Mouse (Mus musculus) midbrain, postnatal 0 days (tissue): Measurements from ENCODE around the gene Ldlrad3. TPM values are rescaled to one million over a fixed set of nuclear protein-coding genes. Genes with fewer than 3 reads are reported as not detected.

Experiments used
- ATAC-seq: fragments of 200-750 bp; cut with Nextera tagmentation; 2 replicates; pipeline ENCODE4 v1.8.0; 2017; ENCODE audit warnings: moderate number of reproducible peaks, mild to moderate bottlenecking, moderate TSS enrichment, moderate library complexity; ENCODE audit not compliant: low FRiP score
- DNase-seq: peaks from one replicate; pipeline ENCODE4 v3.0.0-alpha.2; 2015; ENCODE audit warnings: low spot score
- H3K27ac ChIP-seq: fragments of 300-500 bp; sonication (generic); 2 replicates; pipeline ENCODE4 v1.5.1; 2014; ENCODE audit warnings: low read depth, mild to moderate bottlenecking, low read length, mixed read lengths
- H3K27me3 ChIP-seq: fragments of 300-500 bp; sonication (generic); 2 replicates; pipeline ENCODE4 v1.6.1; 2014; ENCODE audit warnings: low read length, control low read depth, mixed read lengths; ENCODE audit not compliant: insufficient read depth
- H3K36me3 ChIP-seq: fragments of 300-500 bp; sonication (generic); 2 replicates; pipeline ENCODE4 v1.6.1; 2014; ENCODE audit warnings: low read length, control low read depth, mixed read lengths; ENCODE audit not compliant: insufficient read depth
- H3K4me1 ChIP-seq: fragments of 300-500 bp; sonication (generic); 2 replicates; pipeline ENCODE4 v1.6.1; 2014; ENCODE audit warnings: mild to moderate bottlenecking, control low read depth, antibody characterized with exemption, low read length, mixed read lengths; ENCODE audit not compliant: insufficient read depth
- H3K4me2 ChIP-seq: fragments of 300-500 bp; sonication (generic); 2 replicates; pipeline ENCODE4 v1.6.1; 2014; ENCODE audit warnings: low read depth, mild to moderate bottlenecking, low read length, mixed read lengths; ENCODE audit not compliant: poor library complexity, severe bottlenecking
- H3K4me3 ChIP-seq: fragments of 300-500 bp; sonication (generic); 2 replicates; pipeline ENCODE4 v1.5.1; 2014; ENCODE audit warnings: low read depth, mild to moderate bottlenecking, low read length, moderate library complexity
- H3K9ac ChIP-seq: fragments of 300-500 bp; sonication (generic); replicated peaks from 2 replicates; pipeline ENCODE4 v1.6.1; 2014; ENCODE audit warnings: mild to moderate bottlenecking, low read length, moderate library complexity, mixed read lengths; ENCODE audit not compliant: poor library complexity, severe bottlenecking
- H3K9me3 ChIP-seq: fragments of 300-500 bp; sonication (generic); 2 replicates; pipeline ENCODE4 v1.6.1; 2016; ENCODE audit warnings: low read length, control low read depth
- CTCF ChIP-seq: IDR thresholded peaks from 2 replicates; pipeline ENCODE4 v1.5.1; 2016; ENCODE audit warnings: antibody characterized with exemption, mild to moderate bottlenecking
- WGBS: fragments of 180-500 bp; shearing (Covaris S2); extraction: QIAGEN DNeasy Blood & Tissue Kit; methylation state at CpG from one replicate; pipeline ENCODE4 v1.1.7; 2014; 5-methylcytosine and 5-hydroxymethylcytosine counted together
- polyA plus RNA-seq: library from polyadenylated mRNA; unstranded; fragments of >200 nt; fragmentation: Nextera tagmentation; extraction: Ambion mirVana; gene quantifications from 2 replicates; pipeline ENCODE4 v1.2.1, GENCODE M21; 2015
- total RNA-seq: library from RNA; depleted of rRNA; stranded (reverse); fragments of >200 nt; gene quantifications from 2 replicates; pipeline ENCODE4 v1.2.3, GENCODE M21; 2014

The Ldlrad3 gene
- total and polyA plus RNA-seq, 2 experiments from 2014 or later: 18.4 to 25.0 TPM

DNA sequence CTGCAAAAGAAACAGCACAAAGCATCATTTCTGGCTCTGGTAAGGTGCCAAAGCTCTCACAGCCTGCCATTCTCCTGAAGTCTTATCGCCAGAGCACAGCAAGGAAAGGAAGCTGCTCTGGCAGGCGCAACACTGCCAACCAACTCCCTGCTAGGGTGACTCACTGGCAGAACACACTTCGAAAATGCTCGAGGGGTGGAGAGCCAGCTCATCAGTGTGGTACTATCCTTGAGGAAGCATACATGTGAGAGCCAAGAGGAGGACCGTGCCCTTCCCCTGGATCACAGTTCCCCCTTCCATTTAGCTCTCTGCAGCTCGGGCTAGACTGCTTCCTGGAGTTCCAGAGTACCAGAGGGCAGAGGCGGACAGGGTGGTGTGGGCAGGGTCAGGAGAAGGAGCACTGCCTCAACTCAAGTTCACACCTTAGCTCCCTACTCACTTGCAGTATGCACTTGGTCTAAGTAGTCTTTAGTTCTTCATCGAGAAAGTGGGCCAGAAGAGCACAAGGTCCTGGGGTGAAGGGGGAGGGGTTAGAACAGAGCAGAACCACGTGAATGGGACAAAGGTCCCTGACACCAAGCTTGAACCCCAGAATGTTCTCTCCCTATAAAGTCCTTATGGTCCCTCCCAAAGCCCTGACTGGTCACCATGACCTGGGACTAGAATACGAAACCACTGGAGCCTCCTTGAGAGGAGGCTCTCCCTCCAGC lies 133.1 kb downstream of the Ldlrad3 start:
- no peak overlapping the region for H3K27ac ChIP-seq
- peak; percentile 44 for ATAC-seq

DNA sequence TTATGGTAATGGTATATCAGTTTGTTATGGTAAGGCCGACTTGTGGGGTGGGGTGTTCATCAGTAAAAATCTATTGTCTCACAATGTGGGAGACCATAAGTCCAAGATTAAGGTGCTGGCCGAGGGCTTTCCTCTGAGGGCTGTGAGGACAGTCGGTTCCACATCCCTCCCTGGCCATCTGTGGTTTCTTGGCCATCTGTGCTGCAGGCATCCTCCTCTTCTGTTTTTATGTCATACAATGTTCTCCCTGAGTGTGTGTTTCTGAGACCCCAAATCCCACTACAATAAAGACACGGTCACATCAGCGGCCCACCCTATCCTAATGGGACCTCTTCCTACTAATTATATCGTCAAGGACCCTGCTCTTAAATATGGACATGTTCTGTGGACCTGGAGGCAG lies 133.8 kb downstream of the Ldlrad3 start:
- TF ChIP-seq CTCF: no peak
- Histone ChIP-seq H3K4me2 (no peak overlapping the region), H3K27me3 (no peaks in the 10 kb centered on the region), H3K9me3 (no peaks in the 10 kb centered on the region), H3K4me1 (0 out of 2 replicates have a peak, but pooled peaks cover 2% of the 10 kb centered on the region), H3K9ac (no peak overlapping the region), H3K4me3 (no peak overlapping the region), H3K36me3 (no peaks in the 10 kb centered on the region), H3K27ac (no peak overlapping the region)
- no peak for DNase-seq
- 79% methylated on average over 6 of the region's 6 CpGs for WGBS
- ATAC-seq: no peak

More for the DNA sequence above, 133.1 kb downstream of the Ldlrad3 start:
- Histone ChIP-seq H3K4me1 (0 out of 2 replicates have a peak, but pooled peaks cover 2% of the 10 kb centered on the region), H3K9ac (no peak overlapping the region), H3K4me2 (no peak overlapping the region), H3K9me3 (no peaks in the 10 kb centered on the region), H3K36me3 (no peaks in the 10 kb centered on the region), H3K27me3 (no peaks in the 10 kb centered on the region), H3K4me3 (no peak overlapping the region)
- DNase-seq: peak; percentile 77
- 73% methylated on average over 10 of the region's 10 CpGs for WGBS
- TF ChIP-seq CTCF: no peak

DNA sequence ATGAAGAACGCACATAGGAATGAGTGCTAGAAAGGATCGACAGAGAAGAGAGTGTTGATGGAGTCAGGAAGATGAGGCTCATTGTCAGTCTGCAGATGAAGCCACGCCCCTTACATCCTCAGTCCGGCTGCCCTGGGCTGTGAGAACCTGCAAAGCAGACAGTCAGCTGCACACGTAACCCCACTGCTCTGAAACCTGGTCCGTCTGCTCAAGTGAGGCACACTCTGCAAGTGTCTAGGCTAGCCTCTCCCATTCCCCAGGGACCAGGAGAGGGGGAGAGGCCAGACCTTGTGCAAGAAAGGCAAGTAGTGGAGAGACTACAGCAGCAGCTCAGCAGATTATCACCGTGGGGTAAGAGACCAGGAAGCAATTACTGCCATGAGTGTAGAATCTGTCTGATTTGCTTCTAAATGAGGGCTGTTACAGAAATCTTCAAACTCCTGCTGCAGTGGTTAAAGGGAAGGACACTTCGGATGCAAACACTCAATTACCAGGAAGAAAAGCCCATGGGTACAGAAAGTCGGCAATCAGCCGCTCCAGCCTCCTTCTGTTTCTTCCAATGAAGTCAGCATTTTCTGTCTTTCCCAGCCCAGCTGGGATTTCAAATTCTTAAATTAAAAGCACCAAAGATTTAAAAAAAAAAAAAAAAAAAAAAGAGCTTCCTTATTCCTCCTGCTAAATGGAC lies 136.2 kb downstream of the Ldlrad3 start:
- 36% methylated on average over 10 of the region's 10 CpGs for WGBS
- Histone ChIP-seq H3K9ac (no peak overlapping the region), H3K4me1 (0 out of 2 replicates have a peak, but pooled peaks cover 2% of the 10 kb centered on the region), H3K36me3 (no peaks in the 10 kb centered on the region), H3K4me2 (no peak overlapping the region), H3K27me3 (no peaks in the 10 kb centered on the region), H3K4me3 (no peak overlapping the region), H3K27ac (0 out of 2 replicates have a peak overlapping the region, but pooled peaks have one; percentile 44), H3K9me3 (no peaks in the 10 kb centered on the region)
- ATAC-seq (peak; percentile 38), DNase-seq (peak; percentile 51)
- TF ChIP-seq CTCF: no peak

DNA sequence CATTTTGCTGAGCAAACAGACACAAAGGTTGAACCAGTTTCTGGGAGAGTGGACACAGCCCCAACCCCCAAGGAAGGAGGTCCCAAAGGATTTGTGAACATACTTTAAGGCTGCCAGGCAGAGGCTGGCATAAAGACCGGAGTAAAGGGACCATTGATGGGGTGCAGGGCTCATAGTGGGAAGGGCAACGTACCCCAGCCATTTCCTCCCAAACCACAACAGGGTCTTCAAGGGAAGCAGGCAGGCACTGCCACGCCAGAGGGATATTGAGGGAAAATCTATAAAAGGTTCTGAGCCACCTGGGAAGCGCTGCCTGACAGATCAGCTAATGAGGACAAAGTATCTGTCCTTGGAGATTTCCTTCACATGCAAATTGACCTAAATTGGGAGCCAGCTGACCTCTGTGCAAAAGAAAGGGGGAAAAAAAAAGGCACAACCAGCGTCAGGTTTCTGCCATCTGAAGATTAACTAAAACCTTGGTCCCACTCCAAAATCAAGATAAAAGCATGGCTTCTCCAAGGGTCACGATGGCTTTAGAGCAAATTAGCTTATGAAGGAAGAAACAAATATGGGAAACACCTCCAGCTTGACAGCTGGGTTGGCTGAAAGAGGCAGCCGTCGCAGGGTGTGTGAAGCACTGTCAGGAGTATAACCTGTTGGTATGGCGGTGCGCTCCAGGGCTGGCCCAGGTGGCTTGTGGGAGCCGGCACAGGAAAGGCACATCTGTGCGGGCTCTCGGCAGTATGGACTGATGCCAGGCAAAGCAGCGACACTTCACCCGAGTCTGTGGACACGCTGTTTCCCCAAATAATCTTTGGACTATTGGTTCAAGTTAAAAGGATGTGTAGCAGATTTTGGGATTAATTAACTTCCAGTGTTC lies 137.6 kb downstream of the Ldlrad3 start:
- no peak for TF ChIP-seq CTCF
- Histone ChIP-seq H3K9me3 (no peaks in the 10 kb centered on the region), H3K27ac (no peak overlapping the region), H3K36me3 (no peaks in the 10 kb centered on the region), H3K9ac (no peak overlapping the region), H3K27me3 (no peaks in the 10 kb centered on the region), H3K4me2 (no peak overlapping the region), H3K4me1 (0 out of 2 replicates have a peak, but pooled peaks cover 2% of the 10 kb centered on the region), H3K4me3 (no peak overlapping the region)
- 53% methylated on average over 16 of the region's 16 CpGs for WGBS
- DNase-seq (no peak), ATAC-seq (no peak)

DNA sequence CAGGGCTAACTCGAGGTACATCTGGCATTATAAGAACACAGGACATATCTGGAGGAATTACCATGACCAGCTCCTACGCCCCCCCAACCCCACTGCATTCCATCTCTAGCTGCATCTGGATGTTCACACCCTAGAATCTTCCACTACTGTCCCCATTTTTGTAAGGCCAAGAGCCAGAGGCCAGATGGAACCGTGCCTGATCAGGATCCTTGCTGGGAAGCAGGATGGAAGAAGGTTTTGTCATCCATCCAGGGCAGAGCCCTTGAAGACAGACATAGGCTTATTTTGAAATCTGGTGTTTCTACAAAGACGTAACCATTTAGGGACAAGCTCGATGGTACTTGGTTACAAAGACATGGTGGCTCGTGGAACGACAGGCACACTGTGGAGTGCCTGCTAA lies 139.7 kb downstream of the Ldlrad3 start:
- Histone ChIP-seq H3K27ac (no peak overlapping the region), H3K9me3 (no peaks in the 10 kb centered on the region), H3K9ac (no peak overlapping the region), H3K36me3 (no peaks in the 10 kb centered on the region), H3K4me3 (no peak overlapping the region), H3K27me3 (no peaks in the 10 kb centered on the region), H3K4me2 (no peak overlapping the region), H3K4me1 (0 out of 2 replicates have a peak, but pooled peaks cover 2% of the 10 kb centered on the region)
- ATAC-seq (no peak), DNase-seq (no peak)
- WGBS: 94% methylated on average over 7 of the region's 7 CpGs
- TF ChIP-seq CTCF: no peak
